Mouse (Mus musculus): ENCODE measurements at regions not wholly inside any gene's neighbourhood (a gene's known extent, or its start where the extent isn't known, plus 50 kb on each side); places are given as distances from the start of the nearest gene placed in this dataset.

DNA sequence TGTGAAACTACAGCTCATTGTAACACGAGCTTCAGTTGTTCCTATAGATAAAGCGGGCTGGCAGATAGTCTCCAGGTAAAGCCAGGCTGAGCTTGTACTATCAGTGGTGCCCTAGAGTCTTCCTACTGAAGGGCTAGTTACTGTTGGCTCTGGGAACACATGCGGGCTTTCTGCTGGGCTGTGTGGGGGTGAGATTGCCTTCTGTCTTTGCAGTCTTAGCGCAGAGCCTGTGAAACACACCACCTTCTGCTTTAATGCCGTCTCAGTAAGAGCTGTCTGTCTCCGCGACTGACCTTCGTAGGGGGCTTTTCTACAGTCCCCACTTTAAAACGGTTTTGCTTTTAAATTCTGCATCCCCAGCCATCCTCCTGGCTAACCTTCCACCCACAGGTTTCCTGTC lies 76.7 kb downstream of the Trim29 start:
- TF ChIP-seq CTCF (conservative IDR thresholded peaks at IDR 0.05; ENCODE audit: insufficient read depth, insufficient read length, low read depth, low read length) (no peak), POLR2A (IDR thresholded peaks at IDR 0.05; ENCODE audit: low read depth, low read length) (no peak)

All from kidney, adult 2 months (tissue).